Mouse (Mus musculus): ENCODE results near the gene Gdf9. TPM values are rescaled to one million over a fixed set of nuclear protein-coding genes. Genes with fewer than 3 reads are reported as not detected.
A peak's percentile ranks its signal among the peaks of the same experiment; 100 is the strongest.

Gene Gdf9
- total and polyA plus RNA-seq, 3 experiments: 0.42 to 0.43 TPM; not detected in 1

DNA sequence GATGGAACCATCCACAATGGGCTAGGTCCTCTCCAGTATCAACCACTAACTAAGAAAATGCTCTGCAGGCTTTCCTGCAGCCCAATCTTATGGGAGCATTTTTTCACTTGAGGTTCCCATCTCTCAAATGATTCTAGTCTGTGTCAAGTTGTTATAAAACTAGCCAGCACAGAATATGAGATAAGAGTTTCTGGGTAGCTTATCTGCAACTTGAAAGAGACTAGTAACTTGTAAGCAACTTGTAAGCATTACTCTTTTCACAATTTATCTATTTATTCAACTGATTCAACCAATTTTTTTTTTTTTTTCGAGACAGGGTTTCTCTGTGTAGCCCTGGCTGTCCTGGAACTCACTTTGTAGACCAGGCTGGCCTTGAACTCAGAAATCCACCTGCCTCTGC, 27.2 kb upstream of the Gdf9 start:
- H3K27me3 ChIP-seq (ENCODE audit: control insufficient read depth in 1 of 2, insufficient read depth in 2 of 2, low read length in 2 of 2): no peaks in the 10 kb centered on the region
- peak overlapping the region; percentile 31; the same call in 1 of the 2 replicates for H3K27ac ChIP-seq (ENCODE audit: control insufficient read depth, low read depth, low read length)
- peaks cover 0 to 9% of the 10 kb centered on the region in 2 experiments; a peak in 2 of 4 replicates for H3K4me1 ChIP-seq (ENCODE audit: control insufficient read depth in 1 of 2, insufficient read depth in 2 of 2, low read length in 2 of 2)
- H3K36me3 ChIP-seq (ENCODE audit: control insufficient read depth in 1 of 2, insufficient read depth in 2 of 2, low read length in 2 of 2): peaks cover 18 to 57% of the 10 kb centered on the region in 2 experiments
- H3K79me2 ChIP-seq (ENCODE audit: control insufficient read depth, insufficient read depth, low read length, poor library complexity): no peaks in the 10 kb centered on the region
- H3K9ac ChIP-seq (ENCODE audit: control insufficient read depth, low read depth, low read length, poor library complexity, severe bottlenecking): no peak overlapping the region
- DNase-seq (ENCODE audit: low read depth, low spot score): peak; percentile 37
- no peak overlapping the region for H3K4me3 ChIP-seq (ENCODE audit: control insufficient read depth in 1 of 2, insufficient read depth in 1 of 2, low read depth in 2 of 2, low read length in 2 of 2)
- TF ChIP-seq GATA1 (IDR thresholded peaks at IDR 0.05; ENCODE audit: low read depth, low read length) (peak; percentile 75), EP300 (IDR thresholded peaks at IDR 0.05; ENCODE audit: low read depth in 1 of 2, low read length in 2 of 2) (peak; percentile 43 to 54; a peak in 2 of 4 replicates), ZNF384 (IDR thresholded peaks at IDR 0.05; ENCODE audit: low read depth, low read length) (peak; percentile 77), MEF2A (IDR thresholded peaks at IDR 0.05; ENCODE audit: extremely low read depth, insufficient replicate concordance, low read depth, low read length, poor library complexity, severe bottlenecking) (no peak)
- H3K9me3 ChIP-seq (replicated peaks; ENCODE audit: insufficient read depth, low read length): no peaks in the 10 kb centered on the region

DNA sequence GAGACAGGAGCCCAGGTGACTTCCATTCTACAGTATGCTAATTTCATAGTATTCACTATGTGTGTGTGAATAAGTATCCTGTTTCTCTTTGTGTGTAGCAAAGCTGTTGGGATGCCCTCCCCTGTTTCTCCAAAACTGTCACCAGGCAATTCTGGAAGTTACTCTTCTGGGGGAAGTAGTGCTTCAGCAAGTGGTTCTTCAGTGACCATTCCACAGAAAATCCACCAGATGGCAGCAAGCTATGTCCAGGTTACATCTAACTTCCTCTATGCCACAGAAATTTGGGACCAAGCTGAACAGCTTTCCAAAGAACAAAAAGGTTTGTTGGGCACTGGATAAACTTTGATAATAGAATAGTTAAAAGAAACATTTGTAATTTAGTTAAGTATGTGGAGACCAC, 19.1 kb upstream of the Gdf9 start:
- Histone ChIP-seq H3K79me2 (ENCODE audit: control insufficient read depth, insufficient read depth, low read length, poor library complexity) (no peaks in the 10 kb centered on the region), H3K9ac (ENCODE audit: control insufficient read depth, low read depth, low read length, poor library complexity, severe bottlenecking) (no peak overlapping the region), H3K36me3 (ENCODE audit: control insufficient read depth in 1 of 2, insufficient read depth in 2 of 2, low read length in 2 of 2) (peaks cover 0 to 71% of the 10 kb centered on the region in 2 experiments; a peak in 2 of 4 replicates), H3K9me3 (replicated peaks; ENCODE audit: insufficient read depth, low read length) (no peaks in the 10 kb centered on the region), H3K27ac (ENCODE audit: control insufficient read depth, low read depth, low read length) (no peak overlapping the region), H3K27me3 (ENCODE audit: control insufficient read depth in 1 of 2, insufficient read depth in 2 of 2, low read length in 2 of 2) (no peaks in the 10 kb centered on the region), H3K4me3 (ENCODE audit: control insufficient read depth in 1 of 2, insufficient read depth in 1 of 2, low read depth in 2 of 2, low read length in 2 of 2) (no peak overlapping the region), H3K4me1 (ENCODE audit: control insufficient read depth in 1 of 2, insufficient read depth in 2 of 2, low read length in 2 of 2) (no peaks in the 10 kb centered on the region)
- peak; percentile 55 for TF ChIP-seq RAD21 (IDR thresholded peaks at IDR 0.05; ENCODE audit: low read depth, low read length)
- TF ChIP-seq MAZ (IDR thresholded peaks at IDR 0.05; ENCODE audit: low read depth, low read length): no peak
- TF ChIP-seq ZC3H11A (IDR thresholded peaks at IDR 0.05; ENCODE audit: low read depth, low read length): peak; percentile 41
- TF ChIP-seq TAL1 (IDR thresholded peaks at IDR 0.05; ENCODE audit: low read length): no peak
- TF ChIP-seq CTCF (IDR thresholded peaks at IDR 0.05 in 2 of 3, conservative IDR thresholded peaks at IDR 0.05 in 1 of 3; ENCODE audit: control insufficient read depth in 1 of 3, insufficient read depth in 1 of 3, low read depth in 2 of 3, low read length in 3 of 3, poor library complexity in 1 of 3, severe bottlenecking in 1 of 3): peak; percentile 47 to 85 (median 68)
- no peak for TF ChIP-seq TBP (IDR thresholded peaks at IDR 0.05; ENCODE audit: low read depth, low read length)
- TF ChIP-seq GABPA (IDR thresholded peaks at IDR 0.05; ENCODE audit: low read depth, low read length): no peak
- TF ChIP-seq MYB (IDR thresholded peaks at IDR 0.05; ENCODE audit: low read depth, low read length): no peak
- TF ChIP-seq ELF1 (IDR thresholded peaks at IDR 0.05; ENCODE audit: low read depth, low read length): 0 out of 2 replicates have a peak, but pooled peaks have one; percentile 4
- TF ChIP-seq SIN3A (IDR thresholded peaks at IDR 0.05; ENCODE audit: low read length): 0 out of 2 replicates have a peak, but pooled peaks have one; percentile 12
- peak; percentile 82 for TF ChIP-seq SMC3 (IDR thresholded peaks at IDR 0.05; ENCODE audit: low read depth, low read length)
- DNase-seq (ENCODE audit: low read depth, low spot score): peak; percentile 74

DNA sequence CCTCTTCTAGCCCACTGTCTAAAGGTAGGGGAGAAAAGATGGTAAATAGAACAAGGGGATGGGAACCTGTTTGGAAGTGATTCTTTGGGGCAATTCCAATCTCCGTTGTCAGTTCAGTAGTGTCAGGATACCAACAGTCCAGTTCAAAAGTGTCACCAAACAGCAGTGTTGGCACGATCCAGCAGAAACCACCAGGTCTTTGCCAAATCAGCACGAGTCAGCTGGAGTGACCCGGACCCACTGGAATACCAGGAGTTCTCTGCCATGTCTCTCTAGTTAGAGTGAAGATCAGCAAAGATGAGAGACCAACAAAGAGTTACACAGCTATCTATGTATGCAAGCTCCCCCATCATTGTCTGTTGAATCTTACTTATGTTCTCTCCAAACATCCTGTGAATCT, 17.0 kb upstream of the Gdf9 start:
- Histone ChIP-seq H3K27ac (ENCODE audit: control insufficient read depth, low read depth, low read length) (no peak overlapping the region), H3K36me3 (ENCODE audit: control insufficient read depth in 1 of 2, insufficient read depth in 2 of 2, low read length in 2 of 2) (peaks cover 0 to 63% of the 10 kb centered on the region in 2 experiments; a peak in 2 of 4 replicates), H3K27me3 (ENCODE audit: control insufficient read depth in 1 of 2, insufficient read depth in 2 of 2, low read length in 2 of 2) (no peaks in the 10 kb centered on the region), H3K4me1 (ENCODE audit: control insufficient read depth in 1 of 2, insufficient read depth in 2 of 2, low read length in 2 of 2) (no peaks in the 10 kb centered on the region), H3K9ac (ENCODE audit: control insufficient read depth, low read depth, low read length, poor library complexity, severe bottlenecking) (no peak overlapping the region), H3K79me2 (ENCODE audit: control insufficient read depth, insufficient read depth, low read length, poor library complexity) (no peaks in the 10 kb centered on the region), H3K9me3 (replicated peaks; ENCODE audit: insufficient read depth, low read length) (no peaks in the 10 kb centered on the region), H3K4me3 (ENCODE audit: control insufficient read depth in 1 of 2, insufficient read depth in 1 of 2, low read depth in 2 of 2, low read length in 2 of 2) (no peak overlapping the region)
- no peak for DNase-seq (ENCODE audit: low read depth, low spot score)
- TF ChIP-seq MYB (IDR thresholded peaks at IDR 0.05; ENCODE audit: low read depth, low read length): no peak
- TF ChIP-seq CTCF (IDR thresholded peaks at IDR 0.05 in 2 of 3, conservative IDR thresholded peaks at IDR 0.05 in 1 of 3; ENCODE audit: control insufficient read depth in 1 of 3, insufficient read depth in 1 of 3, low read depth in 2 of 3, low read length in 3 of 3, poor library complexity in 1 of 3, severe bottlenecking in 1 of 3): no peak
- TF ChIP-seq UBTF (IDR thresholded peaks at IDR 0.05; ENCODE audit: borderline replicate concordance, insufficient read depth, low read depth, low read length): no peak
- TF ChIP-seq ETS1 (IDR thresholded peaks at IDR 0.05; ENCODE audit: low read depth, low read length): no peak
- no peak for TF ChIP-seq SMC3 (IDR thresholded peaks at IDR 0.05; ENCODE audit: low read depth, low read length)
- no peak for TF ChIP-seq ZC3H11A (IDR thresholded peaks at IDR 0.05; ENCODE audit: low read depth, low read length)
- no peak for TF ChIP-seq USF2 (IDR thresholded peaks at IDR 0.05; ENCODE audit: borderline replicate concordance in 1 of 2, insufficient read depth in 1 of 2, low read depth in 1 of 2, low read length in 2 of 2)
- TF ChIP-seq TBP (IDR thresholded peaks at IDR 0.05; ENCODE audit: low read depth, low read length): no peak
- no peak for TF ChIP-seq GATA1 (IDR thresholded peaks at IDR 0.05; ENCODE audit: low read depth, low read length)
- TF ChIP-seq TAL1 (IDR thresholded peaks at IDR 0.05; ENCODE audit: low read length): no peak
- no peak for TF ChIP-seq JUND (IDR thresholded peaks at IDR 0.05; ENCODE audit: low read depth, low read length)
- TF ChIP-seq CHD2 (IDR thresholded peaks at IDR 0.05; ENCODE audit: low read length): no peak

Data from MEL (cell line).